Mouse (Mus musculus): Measurements from ENCODE around the gene Heca. TPM values are rescaled to one million over a fixed set of nuclear protein-coding genes. Genes with fewer than 3 reads are reported as not detected.

Gene Heca
- polyA plus RNA-seq, 1 experiment from 2014 or later = 2.9 TPM

- no peak for ATAC-seq (ENCODE audit: low FRiP score, low TSS enrichment)
- Histone ChIP-seq H3K4me2 (replicated peaks; ENCODE audit: low read depth, low read length) (peak overlapping the region; percentile 52), H3K4me3 (ENCODE audit: low read length) (peak overlapping the region; percentile 30), H3K27me3 (ENCODE audit: insufficient read depth, low read length) (no peaks in the 10 kb centered on the region), H3K4me1 (ENCODE audit: insufficient read depth, low read length) (peaks cover 8% of the 10 kb centered on the region), H3K27ac (ENCODE audit: low read length) (no peak overlapping the region), H3K36me3 (ENCODE audit: insufficient read depth, low read length) (no peaks in the 10 kb centered on the region), H3K9me3 (ENCODE audit: low read length) (no peaks in the 10 kb centered on the region), H3K9ac (replicated peaks; ENCODE audit: low read length) (0 out of 2 replicates have a peak overlapping the region, but pooled peaks have one; percentile 41)
- 49% methylated on average over 3 of the region's 3 CpGs for WGBS
Observed at GRCm38 (mm10) chr10:17946046-17946445, 1.8 kb downstream of the Heca start.

GRCm38 (mm10) chr10:17933622-17934021, 14.2 kb downstream of the Heca start:
- ATAC-seq (ENCODE audit: low FRiP score, low TSS enrichment) = no peak
- Histone ChIP-seq H3K36me3 (ENCODE audit: insufficient read depth, low read length) (0 out of 2 replicates have a peak, but pooled peaks cover 3% of the 10 kb centered on the region), H3K27ac (ENCODE audit: low read length) (no peak overlapping the region), H3K9ac (replicated peaks; ENCODE audit: low read length) (no peak overlapping the region), H3K27me3 (ENCODE audit: insufficient read depth, low read length) (no peaks in the 10 kb centered on the region), H3K4me1 (ENCODE audit: insufficient read depth, low read length) (peaks cover 15% of the 10 kb centered on the region), H3K4me2 (replicated peaks; ENCODE audit: low read depth, low read length) (no peak overlapping the region), H3K4me3 (ENCODE audit: low read length) (no peak overlapping the region), H3K9me3 (ENCODE audit: low read length) (no peaks in the 10 kb centered on the region)
- WGBS = 72% methylated on average over 2 of the region's 2 CpGs

DNA sequence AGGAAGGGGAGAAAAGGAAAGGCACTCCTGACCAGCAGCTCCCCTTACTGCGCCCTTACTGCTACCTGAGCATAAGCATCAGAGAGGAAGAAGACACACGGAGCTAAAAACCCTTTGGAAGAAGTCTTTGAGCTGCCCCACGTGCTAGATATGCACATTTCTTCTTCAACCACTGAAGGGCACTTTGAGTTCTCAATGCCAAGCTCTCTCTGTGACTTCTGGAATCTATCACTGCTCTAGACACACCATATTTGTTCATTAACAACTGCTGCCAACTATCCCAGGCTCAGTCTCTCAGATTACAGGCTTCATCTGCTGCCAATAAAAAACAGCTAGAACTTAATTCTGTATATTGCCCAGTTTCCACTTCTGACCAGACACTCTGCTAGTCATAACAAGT, 15.7 kb downstream of the Heca start:
- H3K9me3 ChIP-seq (ENCODE audit: low read length) = no peaks in the 10 kb centered on the region
- no peak overlapping the region for H3K4me2 ChIP-seq (replicated peaks; ENCODE audit: low read depth, low read length)
- H3K27ac ChIP-seq (ENCODE audit: low read length) = no peak overlapping the region
- H3K4me1 ChIP-seq (ENCODE audit: insufficient read depth, low read length) = peaks cover 15% of the 10 kb centered on the region
- 0 out of 2 replicates have a peak, but pooled peaks cover 3% of the 10 kb centered on the region for H3K36me3 ChIP-seq (ENCODE audit: insufficient read depth, low read length)
- no peak overlapping the region for H3K9ac ChIP-seq (replicated peaks; ENCODE audit: low read length)
- no peaks in the 10 kb centered on the region for H3K27me3 ChIP-seq (ENCODE audit: insufficient read depth, low read length)
- ATAC-seq (ENCODE audit: low FRiP score, low TSS enrichment) = no peak
- 66% methylated on average over 3 of the region's 3 CpGs for WGBS
- no peak overlapping the region for H3K4me3 ChIP-seq (ENCODE audit: low read length)

DNA sequence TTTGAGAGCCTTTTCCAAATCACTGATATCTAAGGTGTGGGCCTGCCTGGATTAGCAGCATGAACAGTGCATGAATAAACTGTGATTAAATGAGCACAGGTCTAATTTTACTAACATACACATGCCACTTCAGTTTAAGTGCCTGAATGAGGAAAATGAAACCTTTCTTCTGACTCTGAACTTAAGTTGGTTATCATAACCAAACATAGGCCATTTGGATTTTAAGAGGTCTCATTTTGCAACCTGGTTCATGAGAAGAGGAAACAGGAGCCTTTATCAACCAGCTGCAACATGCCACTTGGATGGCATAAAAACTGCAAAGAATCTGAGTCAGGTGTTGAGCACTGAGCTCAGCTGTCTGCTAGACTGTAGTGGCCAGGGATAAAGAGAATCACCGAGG, 16.7 kb downstream of the Heca start:
- ATAC-seq (ENCODE audit: low FRiP score, low TSS enrichment) = no peak
- H3K9ac ChIP-seq (replicated peaks; ENCODE audit: low read length) = no peak overlapping the region
- 0 out of 2 replicates have a peak overlapping the region, but pooled peaks have one; percentile 3 for H3K27ac ChIP-seq (ENCODE audit: low read length)
- peaks cover 15% of the 10 kb centered on the region for H3K4me1 ChIP-seq (ENCODE audit: insufficient read depth, low read length)
- no peaks in the 10 kb centered on the region for H3K27me3 ChIP-seq (ENCODE audit: insufficient read depth, low read length)
- no peak overlapping the region for H3K4me2 ChIP-seq (replicated peaks; ENCODE audit: low read depth, low read length)
- H3K4me3 ChIP-seq (ENCODE audit: low read length) = no peak overlapping the region
- 33% methylated on average over 1 of the region's 1 CpGs for whole genome bisulfite sequencing
- H3K9me3 ChIP-seq (ENCODE audit: low read length) = no peaks in the 10 kb centered on the region
- 0 out of 2 replicates have a peak, but pooled peaks cover 3% of the 10 kb centered on the region for H3K36me3 ChIP-seq (ENCODE audit: insufficient read depth, low read length)

DNA sequence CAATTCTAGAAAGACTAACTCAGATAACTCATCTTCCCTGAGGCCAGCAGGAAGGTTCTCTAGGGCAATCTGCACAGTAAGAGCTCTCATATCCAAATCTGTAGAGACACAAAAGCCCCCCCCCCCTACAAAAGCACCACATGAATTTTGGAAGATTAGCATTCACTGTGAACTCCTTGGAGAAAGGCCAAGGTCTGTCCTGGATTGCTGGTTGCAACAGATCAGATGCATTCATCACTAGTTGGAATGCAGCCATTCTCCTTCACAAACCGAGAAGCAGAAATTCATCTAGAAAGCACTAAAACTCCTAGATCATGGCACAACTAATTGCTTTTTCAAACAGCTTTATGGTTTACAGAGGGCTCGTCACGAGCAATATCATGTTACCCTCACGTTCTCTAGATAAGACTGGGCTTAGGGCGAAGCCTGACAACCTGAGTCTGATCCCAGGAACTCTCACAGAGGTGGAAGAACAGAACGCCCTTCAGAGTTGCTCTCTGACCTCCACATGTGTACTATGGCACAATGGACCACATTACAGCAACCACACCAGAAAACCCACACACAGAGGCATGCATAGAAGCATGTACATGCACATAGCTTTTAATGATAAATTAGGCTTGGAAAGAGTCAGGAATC, 17.3 kb downstream of the Heca start:
- 0 out of 2 replicates have a peak overlapping the region, but pooled peaks have one; percentile 3 for H3K27ac ChIP-seq (ENCODE audit: low read length)
- no peaks in the 10 kb centered on the region for H3K27me3 ChIP-seq (ENCODE audit: insufficient read depth, low read length)
- no peak for ATAC-seq (ENCODE audit: low FRiP score, low TSS enrichment)
- no peak overlapping the region for H3K9ac ChIP-seq (replicated peaks; ENCODE audit: low read length)
- H3K36me3 ChIP-seq (ENCODE audit: insufficient read depth, low read length) = no peaks in the 10 kb centered on the region
- peaks cover 17% of the 10 kb centered on the region for H3K4me1 ChIP-seq (ENCODE audit: insufficient read depth, low read length)
- no peaks in the 10 kb centered on the region for H3K9me3 ChIP-seq (ENCODE audit: low read length)
- no peak overlapping the region for H3K4me3 ChIP-seq (ENCODE audit: low read length)
- no peak overlapping the region for H3K4me2 ChIP-seq (replicated peaks; ENCODE audit: low read depth, low read length)
- WGBS = 26% methylated on average over 6 of the region's 6 CpGs

DNA sequence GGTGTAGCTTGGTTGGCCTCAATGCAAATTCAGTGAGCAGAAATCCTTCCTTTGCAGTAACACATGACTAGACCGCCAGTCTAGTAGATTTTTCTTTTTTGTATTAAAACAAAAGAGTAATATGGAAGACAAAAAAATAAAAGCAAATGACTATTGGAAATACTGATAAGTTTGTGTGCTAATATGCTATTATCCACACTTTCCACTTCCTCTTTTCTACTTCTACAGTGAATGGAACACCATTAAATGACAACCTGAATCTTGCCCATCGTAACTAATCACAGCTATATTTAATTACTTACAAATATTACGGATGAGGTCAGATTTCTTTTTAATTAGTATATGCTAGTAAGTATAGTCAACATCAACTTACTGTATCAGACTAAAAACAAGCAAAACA, 22.7 kb downstream of the Heca start:
- Histone ChIP-seq H3K4me1 (ENCODE audit: insufficient read depth, low read length) (0 out of 2 replicates have a peak, but pooled peaks cover 6% of the 10 kb centered on the region), H3K9me3 (ENCODE audit: low read length) (no peaks in the 10 kb centered on the region), H3K27me3 (ENCODE audit: insufficient read depth, low read length) (no peaks in the 10 kb centered on the region), H3K9ac (replicated peaks; ENCODE audit: low read length) (no peak overlapping the region), H3K4me2 (replicated peaks; ENCODE audit: low read depth, low read length) (no peak overlapping the region), H3K36me3 (ENCODE audit: insufficient read depth, low read length) (no peaks in the 10 kb centered on the region), H3K27ac (ENCODE audit: low read length) (no peak overlapping the region), H3K4me3 (ENCODE audit: low read length) (no peak overlapping the region)
- no peak for ATAC-seq (ENCODE audit: low FRiP score, low TSS enrichment)
- WGBS = 95% methylated on average over 3 of the region's 3 CpGs

GRCm38 (mm10) chr10:17924166-17924565, 23.7 kb downstream of the Heca start:
- 59% methylated on average over 3 of the region's 3 CpGs for WGBS
- Histone ChIP-seq H3K4me1 (ENCODE audit: insufficient read depth, low read length) (0 out of 2 replicates have a peak, but pooled peaks cover 3% of the 10 kb centered on the region), H3K9ac (replicated peaks; ENCODE audit: low read length) (no peak overlapping the region), H3K4me2 (replicated peaks; ENCODE audit: low read depth, low read length) (no peak overlapping the region), H3K27ac (ENCODE audit: low read length) (no peak overlapping the region), H3K9me3 (ENCODE audit: low read length) (no peaks in the 10 kb centered on the region), H3K36me3 (ENCODE audit: insufficient read depth, low read length) (no peaks in the 10 kb centered on the region), H3K4me3 (ENCODE audit: low read length) (no peak overlapping the region), H3K27me3 (ENCODE audit: insufficient read depth, low read length) (no peaks in the 10 kb centered on the region)
- ATAC-seq (ENCODE audit: low FRiP score, low TSS enrichment) = no peak

DNA sequence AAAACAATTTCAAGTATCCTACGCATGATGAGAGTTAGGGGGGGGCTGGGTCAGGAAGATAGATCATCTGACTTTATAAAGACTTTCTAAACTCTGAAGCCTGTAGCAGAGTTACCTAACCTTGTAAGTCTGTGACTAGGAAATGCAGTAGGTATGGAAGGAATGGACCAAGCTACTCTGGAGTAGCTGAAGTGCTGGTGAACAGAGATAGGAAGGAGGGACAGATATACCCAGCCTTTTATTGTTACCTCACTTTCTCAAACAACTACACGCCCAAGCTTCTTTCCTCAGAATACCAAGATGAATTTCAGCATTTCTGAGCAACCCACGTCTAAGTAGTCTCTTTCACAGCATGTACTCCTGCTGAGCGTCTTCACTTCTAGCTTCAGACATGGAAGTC, 26.5 kb downstream of the Heca start:
- H3K9me3 ChIP-seq (ENCODE audit: low read length) = no peaks in the 10 kb centered on the region
- no peaks in the 10 kb centered on the region for H3K27me3 ChIP-seq (ENCODE audit: insufficient read depth, low read length)
- no peak overlapping the region for H3K9ac ChIP-seq (replicated peaks; ENCODE audit: low read length)
- H3K4me3 ChIP-seq (ENCODE audit: low read length) = no peak overlapping the region
- no peak for ATAC-seq (ENCODE audit: low FRiP score, low TSS enrichment)
- H3K27ac ChIP-seq (ENCODE audit: low read length) = no peak overlapping the region
- no peaks in the 10 kb centered on the region for H3K36me3 ChIP-seq (ENCODE audit: insufficient read depth, low read length)
- WGBS = 70% methylated on average over 4 of the region's 4 CpGs
- H3K4me1 ChIP-seq (ENCODE audit: insufficient read depth, low read length) = 0 out of 2 replicates have a peak, but pooled peaks cover 3% of the 10 kb centered on the region
- H3K4me2 ChIP-seq (replicated peaks; ENCODE audit: low read depth, low read length) = no peak overlapping the region

DNA sequence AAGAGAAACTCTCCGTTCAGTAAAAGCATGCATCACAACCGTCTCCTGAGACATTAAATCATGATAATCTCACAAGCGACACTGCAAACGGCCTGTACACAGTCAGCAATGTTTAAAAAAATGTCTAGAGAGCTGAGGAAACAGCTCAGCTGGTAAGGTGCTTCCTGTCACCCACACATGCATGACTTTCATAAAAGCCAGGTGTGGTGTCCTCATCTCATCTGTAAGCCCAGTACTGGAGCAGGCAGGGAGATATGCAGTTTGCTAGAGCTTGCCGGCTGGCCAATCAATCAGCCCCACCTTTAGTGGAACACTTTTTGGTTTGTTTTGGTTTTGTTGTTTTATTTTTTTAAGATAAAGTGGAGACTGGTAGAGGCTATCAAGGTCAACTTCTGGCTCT, 27.9 kb downstream of the Heca start:
- no peaks in the 10 kb centered on the region for H3K4me1 ChIP-seq (ENCODE audit: insufficient read depth, low read length)
- H3K4me2 ChIP-seq (replicated peaks; ENCODE audit: low read depth, low read length) = no peak overlapping the region
- no peak overlapping the region for H3K9ac ChIP-seq (replicated peaks; ENCODE audit: low read length)
- no peaks in the 10 kb centered on the region for H3K27me3 ChIP-seq (ENCODE audit: insufficient read depth, low read length)
- ATAC-seq (ENCODE audit: low FRiP score, low TSS enrichment) = no peak
- WGBS = 39% methylated on average over 5 of the region's 5 CpGs
- H3K9me3 ChIP-seq (ENCODE audit: low read length) = no peaks in the 10 kb centered on the region
- H3K27ac ChIP-seq (ENCODE audit: low read length) = no peak overlapping the region
- peaks cover 9% of the 10 kb centered on the region for H3K36me3 ChIP-seq (ENCODE audit: insufficient read depth, low read length)
- no peak overlapping the region for H3K4me3 ChIP-seq (ENCODE audit: low read length)

DNA sequence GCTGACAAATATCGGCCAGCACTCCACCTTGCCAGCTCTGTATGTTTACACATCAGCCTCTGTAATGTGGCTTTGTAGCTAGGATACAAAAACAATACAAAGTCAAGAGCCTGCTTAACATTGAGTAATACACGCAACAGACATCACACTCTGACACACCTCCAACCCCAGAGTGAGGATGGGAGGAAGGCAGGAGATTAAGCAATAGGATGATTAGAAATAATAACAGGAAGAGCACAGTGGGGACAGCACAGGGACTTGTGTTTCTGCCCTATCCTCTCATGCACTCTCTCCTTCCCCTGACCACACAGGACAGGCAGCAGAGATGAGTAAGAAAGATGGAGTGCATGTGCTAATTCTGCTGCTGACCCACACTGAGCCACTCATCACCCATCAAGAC, 28.8 kb downstream of the Heca start:
- H3K36me3 ChIP-seq (ENCODE audit: insufficient read depth, low read length) = peaks cover 11% of the 10 kb centered on the region
- no peak overlapping the region for H3K4me2 ChIP-seq (replicated peaks; ENCODE audit: low read depth, low read length)
- H3K27ac ChIP-seq (ENCODE audit: low read length) = no peak overlapping the region
- H3K9ac ChIP-seq (replicated peaks; ENCODE audit: low read length) = no peak overlapping the region
- H3K4me3 ChIP-seq (ENCODE audit: low read length) = no peak overlapping the region
- WGBS = 88% methylated on average over 2 of the region's 2 CpGs
- no peaks in the 10 kb centered on the region for H3K4me1 ChIP-seq (ENCODE audit: insufficient read depth, low read length)
- no peaks in the 10 kb centered on the region for H3K9me3 ChIP-seq (ENCODE audit: low read length)
- no peaks in the 10 kb centered on the region for H3K27me3 ChIP-seq (ENCODE audit: insufficient read depth, low read length)
- ATAC-seq (ENCODE audit: low FRiP score, low TSS enrichment) = no peak
